Mouse (Mus musculus): ENCODE data around the gene Nrde2. TPM values are rescaled to one million over a fixed set of nuclear protein-coding genes. Genes with fewer than 3 reads are reported as not detected.

The Nrde2 gene
- polyA plus RNA-seq, 1 experiment from 2014 or later, result 7.8 TPM

GRCm38 (mm10) chr12:100144269-100144668 lies 15.2 kb downstream of the Nrde2 start:
- Histone ChIP-seq H3K27ac (ENCODE audit: low read depth, low read length) (no peak overlapping the region), H3K9ac (ENCODE audit: low read depth, low read length) (no peak overlapping the region), H3K36me3 (ENCODE audit: control insufficient read depth, insufficient read depth) (peaks cover 87% of the 10 kb centered on the region), H3K9me3 (ENCODE audit: control insufficient read depth) (no peaks in the 10 kb centered on the region), H3K4me1 (replicated peaks; ENCODE audit: control insufficient read depth, insufficient read depth, low read length) (no peaks in the 10 kb centered on the region), H3K27me3 (replicated peaks; ENCODE audit: control insufficient read depth, insufficient read depth, low read length) (no peaks in the 10 kb centered on the region), H3K4me2 (replicated peaks; ENCODE audit: low read depth) (no peak overlapping the region), H3K4me3 (ENCODE audit: low read depth, low read length) (no peak overlapping the region)
- no peak for TF ChIP-seq CTCF (IDR thresholded peaks at IDR 0.05; ENCODE audit: low read depth)
- ATAC-seq, result no peak
- 81% methylated on average over 5 of the region's 5 CpGs for WGBS

- no peak for ATAC-seq
- TF ChIP-seq CTCF (IDR thresholded peaks at IDR 0.05; ENCODE audit: low read depth), result no peak
- Histone ChIP-seq H3K27me3 (replicated peaks; ENCODE audit: control insufficient read depth, insufficient read depth, low read length) (no peaks in the 10 kb centered on the region), H3K9ac (ENCODE audit: low read depth, low read length) (no peak overlapping the region), H3K4me2 (replicated peaks; ENCODE audit: low read depth) (no peak overlapping the region), H3K9me3 (ENCODE audit: control insufficient read depth) (no peaks in the 10 kb centered on the region), H3K4me1 (replicated peaks; ENCODE audit: control insufficient read depth, insufficient read depth, low read length) (no peaks in the 10 kb centered on the region), H3K27ac (ENCODE audit: low read depth, low read length) (no peak overlapping the region), H3K4me3 (ENCODE audit: low read depth, low read length) (no peak overlapping the region), H3K36me3 (ENCODE audit: control insufficient read depth, insufficient read depth) (peaks cover 87% of the 10 kb centered on the region)
- 93% methylated on average over 9 of the region's 9 CpGs for WGBS
These were observed 15.7 kb downstream of the Nrde2 start for GRCm38 (mm10) chr12:100143737-100144136.

- Histone ChIP-seq H3K4me2 (replicated peaks; ENCODE audit: low read depth) (no peak overlapping the region), H3K9me3 (ENCODE audit: control insufficient read depth) (no peaks in the 10 kb centered on the region), H3K4me3 (ENCODE audit: low read depth, low read length) (no peak overlapping the region), H3K27ac (ENCODE audit: low read depth, low read length) (0 out of 2 replicates have a peak overlapping the region, but pooled peaks have one; percentile 21), H3K27me3 (replicated peaks; ENCODE audit: control insufficient read depth, insufficient read depth, low read length) (no peaks in the 10 kb centered on the region), H3K36me3 (ENCODE audit: control insufficient read depth, insufficient read depth) (peaks cover 87% of the 10 kb centered on the region), H3K4me1 (replicated peaks; ENCODE audit: control insufficient read depth, insufficient read depth, low read length) (no peaks in the 10 kb centered on the region), H3K9ac (ENCODE audit: low read depth, low read length) (no peak overlapping the region)
- 51% methylated on average over 11 of the region's 11 CpGs for WGBS
- ATAC-seq, result peak; percentile 70
- TF ChIP-seq CTCF (IDR thresholded peaks at IDR 0.05; ENCODE audit: low read depth), result no peak
These were observed 16.5 kb downstream of the Nrde2 start for GRCm38 (mm10) chr12:100142848-100143523.

- WGBS, result 90% methylated on average over 3 of the region's 3 CpGs
- no peaks in the 10 kb centered on the region for H3K9me3 ChIP-seq (ENCODE audit: control insufficient read depth)
- H3K9ac ChIP-seq (ENCODE audit: low read depth, low read length), result no peak overlapping the region
- no peak overlapping the region for H3K4me3 ChIP-seq (ENCODE audit: low read depth, low read length)
- no peaks in the 10 kb centered on the region for H3K4me1 ChIP-seq (replicated peaks; ENCODE audit: control insufficient read depth, insufficient read depth, low read length)
- H3K27ac ChIP-seq (ENCODE audit: low read depth, low read length), result no peak overlapping the region
- no peak overlapping the region for H3K4me2 ChIP-seq (replicated peaks; ENCODE audit: low read depth)
- ATAC-seq, result no peak
- no peaks in the 10 kb centered on the region for H3K27me3 ChIP-seq (replicated peaks; ENCODE audit: control insufficient read depth, insufficient read depth, low read length)
- peaks cover 92% of the 10 kb centered on the region for H3K36me3 ChIP-seq (ENCODE audit: control insufficient read depth, insufficient read depth)
- TF ChIP-seq CTCF (IDR thresholded peaks at IDR 0.05; ENCODE audit: low read depth), result no peak
These were observed 24.3 kb downstream of the Nrde2 start for GRCm38 (mm10) chr12:100135117-100135516.

- Histone ChIP-seq H3K9ac (ENCODE audit: low read depth, low read length) (no peak overlapping the region), H3K27me3 (replicated peaks; ENCODE audit: control insufficient read depth, insufficient read depth, low read length) (no peaks in the 10 kb centered on the region), H3K4me3 (ENCODE audit: low read depth, low read length) (no peak overlapping the region), H3K9me3 (ENCODE audit: control insufficient read depth) (no peaks in the 10 kb centered on the region), H3K36me3 (ENCODE audit: control insufficient read depth, insufficient read depth) (peaks cover 90% of the 10 kb centered on the region), H3K27ac (ENCODE audit: low read depth, low read length) (no peak overlapping the region), H3K4me1 (replicated peaks; ENCODE audit: control insufficient read depth, insufficient read depth, low read length) (no peaks in the 10 kb centered on the region), H3K4me2 (replicated peaks; ENCODE audit: low read depth) (no peak overlapping the region)
- WGBS, result 92% methylated on average over 11 of the region's 11 CpGs
- no peak for TF ChIP-seq CTCF (IDR thresholded peaks at IDR 0.05; ENCODE audit: low read depth)
- no peak for ATAC-seq
These were observed 25.0 kb downstream of the Nrde2 start for GRCm38 (mm10) chr12:100134395-100134936.

GRCm38 (mm10) chr12:100131655-100132054 lies 27.8 kb downstream of the Nrde2 start:
- Histone ChIP-seq H3K27me3 (replicated peaks; ENCODE audit: control insufficient read depth, insufficient read depth, low read length) (no peaks in the 10 kb centered on the region), H3K4me1 (replicated peaks; ENCODE audit: control insufficient read depth, insufficient read depth, low read length) (0 out of 2 replicates have a peak, but pooled peaks cover 2% of the 10 kb centered on the region), H3K4me2 (replicated peaks; ENCODE audit: low read depth) (no peak overlapping the region), H3K9ac (ENCODE audit: low read depth, low read length) (no peak overlapping the region), H3K4me3 (ENCODE audit: low read depth, low read length) (no peak overlapping the region), H3K36me3 (ENCODE audit: control insufficient read depth, insufficient read depth) (peaks cover 78% of the 10 kb centered on the region), H3K9me3 (ENCODE audit: control insufficient read depth) (no peaks in the 10 kb centered on the region), H3K27ac (ENCODE audit: low read depth, low read length) (no peak overlapping the region)
- 40% methylated on average over 8 of the region's 8 CpGs for WGBS
- peak; percentile 88 for TF ChIP-seq CTCF (IDR thresholded peaks at IDR 0.05; ENCODE audit: low read depth)
- peak; percentile 18; the same call in 1 of the 2 replicates for ATAC-seq

All from intestine, postnatal 0 days (tissue).